Mouse (Mus musculus): ENCODE results near the gene Dapk1. TPM values are rescaled to one million over a fixed set of nuclear protein-coding genes. Genes with fewer than 3 reads are reported as not detected.

Gene Dapk1
- polyA plus RNA-seq, 1 experiment from 2014 or later: 33.2 TPM

DNA sequence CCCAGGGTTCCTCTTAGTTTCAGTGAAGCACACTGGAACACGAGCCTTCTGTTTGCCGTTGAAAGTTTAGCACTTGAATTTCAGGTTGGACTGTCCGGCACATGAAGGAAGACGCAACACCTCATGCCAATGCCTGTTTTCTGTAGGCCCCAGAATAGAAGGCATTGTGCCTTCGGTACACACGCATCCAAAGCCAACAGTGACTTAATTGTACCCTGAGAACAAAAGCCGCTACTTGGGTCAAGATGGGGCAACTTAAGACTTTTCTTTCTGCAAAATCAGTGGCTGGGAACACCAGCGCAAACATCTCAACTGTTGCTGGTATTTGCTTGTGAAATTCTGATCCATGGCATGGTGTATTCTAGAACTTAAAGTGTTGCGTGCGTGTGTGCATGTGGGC is 63.1 kb downstream of the Dapk1 start:
- no peak for ATAC-seq
- WGBS: 82% methylated on average over 10 of the region's 10 CpGs
- H3K9ac ChIP-seq (ENCODE audit: low read depth, low read length): no peak overlapping the region

DNA sequence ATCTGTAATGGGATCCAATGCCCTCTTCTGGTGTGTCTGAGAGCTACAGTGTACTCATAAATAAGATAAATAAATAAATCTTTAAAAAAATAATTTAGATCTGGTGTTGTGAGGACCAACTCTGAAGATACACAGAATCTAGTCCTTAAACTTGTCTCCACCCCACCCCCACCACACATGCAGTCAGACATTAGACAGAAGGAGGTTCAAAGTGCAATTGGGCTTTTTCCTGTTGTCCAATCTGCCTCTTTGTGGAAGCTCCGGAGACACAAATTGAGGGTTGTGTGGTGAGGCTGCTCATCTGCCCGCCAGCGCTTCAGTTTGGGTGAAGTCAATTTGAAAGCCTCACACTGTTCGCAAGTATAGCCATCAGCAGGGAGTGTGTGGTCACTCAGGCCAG is 63.7 kb downstream of the Dapk1 start:
- no peaks in the 10 kb centered on the region for H3K27me3 ChIP-seq (replicated peaks; ENCODE audit: control insufficient read depth, insufficient read depth, low read length)
- no peak overlapping the region for H3K9ac ChIP-seq (ENCODE audit: low read depth, low read length)
- no peaks in the 10 kb centered on the region for H3K9me3 ChIP-seq (ENCODE audit: control insufficient read depth, low read length)
- no peak for ATAC-seq
- H3K4me3 ChIP-seq (ENCODE audit: low read length): no peak overlapping the region
- H3K36me3 ChIP-seq (ENCODE audit: control insufficient read depth, insufficient read depth, low read length): no peaks in the 10 kb centered on the region
- no peak overlapping the region for H3K27ac ChIP-seq (ENCODE audit: low read depth, low read length)
- peaks cover 7% of the 10 kb centered on the region; the same call in 1 of the 2 replicates for H3K4me1 ChIP-seq (ENCODE audit: control insufficient read depth, insufficient read depth, low read depth, low read length)
- no peak overlapping the region for H3K4me2 ChIP-seq (ENCODE audit: low read length)
- 91% methylated on average over 4 of the region's 4 CpGs for WGBS

More for the DNA sequence above, 63.1 kb downstream of the Dapk1 start:
- H3K4me1 ChIP-seq (ENCODE audit: control insufficient read depth, insufficient read depth, low read depth, low read length): peaks cover 9% of the 10 kb centered on the region; the same call in 1 of the 2 replicates
- no peaks in the 10 kb centered on the region for H3K27me3 ChIP-seq (replicated peaks; ENCODE audit: control insufficient read depth, insufficient read depth, low read length)
- no peaks in the 10 kb centered on the region for H3K9me3 ChIP-seq (ENCODE audit: control insufficient read depth, low read length)
- H3K36me3 ChIP-seq (ENCODE audit: control insufficient read depth, insufficient read depth, low read length): no peaks in the 10 kb centered on the region
- H3K4me2 ChIP-seq (ENCODE audit: low read length): no peak overlapping the region
- H3K4me3 ChIP-seq (ENCODE audit: low read length): no peak overlapping the region
- H3K27ac ChIP-seq (ENCODE audit: low read depth, low read length): no peak overlapping the region

DNA sequence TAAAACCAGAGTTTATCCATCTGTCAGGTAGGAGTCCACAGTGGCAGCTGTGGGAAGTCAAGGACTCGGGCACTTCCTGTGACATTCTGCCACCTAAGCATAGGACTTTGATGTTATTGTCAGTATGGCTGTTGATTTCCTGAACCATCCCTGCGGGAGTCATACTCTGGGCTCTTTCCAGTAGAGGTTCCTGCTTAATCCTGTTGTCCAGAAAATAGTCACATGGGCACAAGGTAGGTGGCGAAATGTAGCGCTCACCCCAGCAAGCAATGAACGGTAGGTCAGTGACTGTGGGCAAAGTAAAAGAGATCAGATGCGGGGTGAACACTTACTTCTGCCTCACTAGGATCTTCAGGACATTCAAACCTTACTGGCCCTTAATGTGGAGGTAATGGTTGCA is 66.3 kb downstream of the Dapk1 start:
- Histone ChIP-seq H3K4me3 (ENCODE audit: low read length) (no peak overlapping the region), H3K36me3 (ENCODE audit: control insufficient read depth, insufficient read depth, low read length) (no peaks in the 10 kb centered on the region), H3K4me1 (ENCODE audit: control insufficient read depth, insufficient read depth, low read depth, low read length) (0 out of 2 replicates have a peak, but pooled peaks cover 4% of the 10 kb centered on the region), H3K27me3 (replicated peaks; ENCODE audit: control insufficient read depth, insufficient read depth, low read length) (no peaks in the 10 kb centered on the region), H3K9ac (ENCODE audit: low read depth, low read length) (no peak overlapping the region), H3K9me3 (ENCODE audit: control insufficient read depth, low read length) (no peaks in the 10 kb centered on the region), H3K4me2 (ENCODE audit: low read length) (no peak overlapping the region), H3K27ac (ENCODE audit: low read depth, low read length) (no peak overlapping the region)
- no peak for ATAC-seq
- 84% methylated on average over 6 of the region's 6 CpGs for WGBS

DNA sequence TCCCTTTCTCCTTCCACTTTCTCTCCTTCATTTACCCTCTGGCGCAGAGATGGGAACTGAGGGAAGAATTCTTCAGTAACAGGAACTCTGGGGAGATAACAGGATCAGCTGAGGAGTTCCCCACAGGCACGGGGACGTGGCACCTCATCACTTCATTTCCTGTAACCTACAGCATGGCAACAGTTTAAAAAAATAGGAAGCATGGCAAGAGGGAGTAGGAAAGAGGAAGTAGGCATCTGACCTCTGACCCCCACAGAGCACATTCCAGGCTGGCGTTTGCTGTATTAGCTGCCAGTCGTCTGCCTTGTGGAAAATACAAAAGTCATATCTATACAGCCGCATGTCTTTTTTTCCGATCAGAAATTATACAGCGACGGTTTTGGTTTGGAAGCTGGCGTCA is 68.9 kb downstream of the Dapk1 start:
- Histone ChIP-seq H3K4me1 (ENCODE audit: control insufficient read depth, insufficient read depth, low read depth, low read length) (peaks cover 7% of the 10 kb centered on the region; the same call in 1 of the 2 replicates), H3K9ac (ENCODE audit: low read depth, low read length) (no peak overlapping the region), H3K36me3 (ENCODE audit: control insufficient read depth, insufficient read depth, low read length) (no peaks in the 10 kb centered on the region), H3K4me2 (ENCODE audit: low read length) (no peak overlapping the region), H3K4me3 (ENCODE audit: low read length) (no peak overlapping the region), H3K9me3 (ENCODE audit: control insufficient read depth, low read length) (no peaks in the 10 kb centered on the region), H3K27me3 (replicated peaks; ENCODE audit: control insufficient read depth, insufficient read depth, low read length) (no peaks in the 10 kb centered on the region), H3K27ac (ENCODE audit: low read depth, low read length) (no peak overlapping the region)
- ATAC-seq: no peak
- WGBS: 69% methylated on average over 10 of the region's 10 CpGs

DNA sequence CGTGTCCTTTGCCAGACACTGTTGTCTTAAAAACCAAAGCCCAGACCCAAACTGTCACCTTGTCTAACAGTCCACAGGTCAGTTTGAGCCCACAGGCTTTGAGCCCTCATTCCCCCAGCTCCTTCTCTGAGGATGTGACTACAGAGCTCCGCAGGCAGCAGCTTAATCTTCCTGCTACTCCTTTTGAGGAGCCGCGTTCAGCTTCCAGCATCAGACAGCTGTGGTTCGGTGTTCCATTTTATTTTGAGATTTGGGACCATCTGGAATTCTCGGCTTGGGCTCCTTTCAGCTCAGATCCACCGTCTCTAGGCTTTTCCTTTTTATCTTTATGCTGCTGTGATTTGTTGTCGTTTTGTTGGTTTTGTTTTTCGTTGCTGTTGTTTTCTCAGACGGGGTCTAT is 69.5 kb downstream of the Dapk1 start:
- 68% methylated on average over 10 of the region's 10 CpGs for WGBS

DNA sequence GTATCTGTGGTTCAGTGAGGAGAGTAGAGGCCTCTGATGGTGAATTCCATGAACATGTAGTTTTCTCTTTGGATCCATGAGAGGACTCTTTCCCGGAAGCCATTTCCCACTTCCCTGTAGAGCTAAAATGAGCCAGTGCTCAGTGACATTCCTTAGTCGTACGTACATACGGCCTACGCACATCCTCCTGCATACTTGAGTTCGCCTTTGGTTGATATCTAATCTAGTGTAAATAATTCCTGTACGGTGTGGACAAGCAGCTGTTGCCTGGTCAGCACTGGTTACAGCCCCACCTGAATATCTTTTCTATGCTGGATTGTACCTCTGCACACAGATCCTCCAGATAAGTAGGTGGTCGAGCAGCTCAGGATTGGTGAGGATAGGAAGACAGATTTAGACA is 70.5 kb downstream of the Dapk1 start:
- Histone ChIP-seq H3K9me3 (ENCODE audit: control insufficient read depth, low read length) (no peaks in the 10 kb centered on the region), H3K27ac (ENCODE audit: low read depth, low read length) (no peak overlapping the region), H3K4me1 (ENCODE audit: control insufficient read depth, insufficient read depth, low read depth, low read length) (peaks cover 7% of the 10 kb centered on the region; the same call in 1 of the 2 replicates), H3K36me3 (ENCODE audit: control insufficient read depth, insufficient read depth, low read length) (no peaks in the 10 kb centered on the region), H3K9ac (ENCODE audit: low read depth, low read length) (no peak overlapping the region), H3K27me3 (replicated peaks; ENCODE audit: control insufficient read depth, insufficient read depth, low read length) (no peaks in the 10 kb centered on the region), H3K4me3 (ENCODE audit: low read length) (no peak overlapping the region), H3K4me2 (ENCODE audit: low read length) (no peak overlapping the region)
- WGBS: 88% methylated on average over 8 of the region's 8 CpGs
- ATAC-seq: no peak

More for the DNA sequence above, 69.5 kb downstream of the Dapk1 start:
- H3K4me2 ChIP-seq (ENCODE audit: low read length): no peak overlapping the region
- H3K9ac ChIP-seq (ENCODE audit: low read depth, low read length): no peak overlapping the region
- no peaks in the 10 kb centered on the region for H3K27me3 ChIP-seq (replicated peaks; ENCODE audit: control insufficient read depth, insufficient read depth, low read length)
- H3K9me3 ChIP-seq (ENCODE audit: control insufficient read depth, low read length): no peaks in the 10 kb centered on the region
- no peak overlapping the region for H3K4me3 ChIP-seq (ENCODE audit: low read length)
- H3K36me3 ChIP-seq (ENCODE audit: control insufficient read depth, insufficient read depth, low read length): no peaks in the 10 kb centered on the region
- no peak for ATAC-seq
- H3K4me1 ChIP-seq (ENCODE audit: control insufficient read depth, insufficient read depth, low read depth, low read length): peaks cover 7% of the 10 kb centered on the region; the same call in 1 of the 2 replicates
- H3K27ac ChIP-seq (ENCODE audit: low read depth, low read length): no peak overlapping the region

DNA sequence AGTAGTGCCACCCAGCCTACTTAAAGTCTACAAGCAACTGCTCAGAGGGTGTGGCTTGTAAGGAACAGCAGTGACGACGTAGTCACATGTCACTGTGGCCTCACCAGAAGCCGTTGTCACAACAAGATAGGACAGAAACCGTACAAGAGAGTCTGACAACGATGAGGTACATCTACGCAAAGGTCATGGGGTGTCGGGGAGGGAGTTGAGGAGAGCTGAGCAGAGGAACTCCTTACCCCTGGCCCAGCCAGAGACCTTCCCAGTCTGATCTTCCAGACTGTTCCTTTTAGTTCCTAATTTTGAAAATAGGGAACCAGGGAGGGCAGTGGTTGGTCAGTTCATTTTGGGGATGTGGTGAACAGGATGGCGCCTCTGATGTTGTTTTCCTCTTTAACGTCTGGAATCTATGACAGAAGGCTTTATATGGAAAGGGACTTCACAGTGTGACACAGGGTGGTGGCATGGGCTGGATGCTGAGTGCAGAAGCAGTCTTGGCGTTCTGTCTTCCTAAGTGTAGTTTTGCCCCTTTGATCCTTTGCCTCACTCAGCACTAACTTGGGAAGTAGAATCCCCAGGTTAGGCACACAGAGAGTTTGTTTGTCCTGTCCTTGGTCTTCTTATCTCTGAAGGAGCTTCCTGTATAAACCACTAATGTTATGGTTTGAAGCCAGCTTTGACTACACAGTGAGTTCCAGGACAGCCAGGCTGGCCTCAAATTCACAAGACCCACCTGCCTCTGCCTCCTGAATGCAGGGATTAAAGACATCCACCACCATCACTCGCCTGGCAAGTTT is 71.3 kb downstream of the Dapk1 start:
- H3K9ac ChIP-seq (ENCODE audit: low read depth, low read length): no peak overlapping the region
- H3K4me1 ChIP-seq (ENCODE audit: control insufficient read depth, insufficient read depth, low read depth, low read length): peaks cover 7% of the 10 kb centered on the region; the same call in 1 of the 2 replicates
- no peak for ATAC-seq
- no peak overlapping the region for H3K4me2 ChIP-seq (ENCODE audit: low read length)
- no peak overlapping the region for H3K4me3 ChIP-seq (ENCODE audit: low read length)
- no peaks in the 10 kb centered on the region for H3K9me3 ChIP-seq (ENCODE audit: control insufficient read depth, low read length)
- 93% methylated on average over 11 of the region's 11 CpGs for WGBS
- no peaks in the 10 kb centered on the region for H3K36me3 ChIP-seq (ENCODE audit: control insufficient read depth, insufficient read depth, low read length)
- H3K27me3 ChIP-seq (replicated peaks; ENCODE audit: control insufficient read depth, insufficient read depth, low read length): no peaks in the 10 kb centered on the region
- H3K27ac ChIP-seq (ENCODE audit: low read depth, low read length): no peak overlapping the region

DNA sequence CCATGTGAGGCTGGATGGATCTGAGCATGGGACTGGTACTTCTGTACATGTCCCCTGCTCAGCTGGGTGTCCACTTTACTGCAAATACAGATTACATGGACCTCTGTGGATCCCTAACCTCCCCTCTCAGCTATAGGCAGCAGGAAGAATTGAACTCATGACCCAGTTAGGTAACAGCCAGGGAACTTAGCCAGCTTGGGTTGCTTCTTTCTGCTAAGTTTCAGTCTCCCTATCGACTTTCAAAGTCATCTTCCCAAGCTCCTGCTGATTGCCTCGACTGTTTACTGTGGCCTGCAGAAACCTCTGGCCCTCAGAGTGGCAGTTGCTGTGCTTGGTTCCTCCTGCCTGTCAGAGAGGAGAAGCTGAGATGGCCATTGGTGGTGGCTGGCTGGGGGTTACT is 72.6 kb downstream of the Dapk1 start:
- Histone ChIP-seq H3K9me3 (ENCODE audit: control insufficient read depth, low read length) (no peaks in the 10 kb centered on the region), H3K4me1 (ENCODE audit: control insufficient read depth, insufficient read depth, low read depth, low read length) (peaks cover 7% of the 10 kb centered on the region; the same call in 1 of the 2 replicates), H3K4me2 (ENCODE audit: low read length) (no peak overlapping the region), H3K27ac (ENCODE audit: low read depth, low read length) (no peak overlapping the region), H3K27me3 (replicated peaks; ENCODE audit: control insufficient read depth, insufficient read depth, low read length) (no peaks in the 10 kb centered on the region), H3K9ac (ENCODE audit: low read depth, low read length) (no peak overlapping the region), H3K4me3 (ENCODE audit: low read length) (no peak overlapping the region), H3K36me3 (ENCODE audit: control insufficient read depth, insufficient read depth, low read length) (no peaks in the 10 kb centered on the region)
- WGBS: 46% methylated on average over 2 of the region's 2 CpGs
- ATAC-seq: no peak

DNA sequence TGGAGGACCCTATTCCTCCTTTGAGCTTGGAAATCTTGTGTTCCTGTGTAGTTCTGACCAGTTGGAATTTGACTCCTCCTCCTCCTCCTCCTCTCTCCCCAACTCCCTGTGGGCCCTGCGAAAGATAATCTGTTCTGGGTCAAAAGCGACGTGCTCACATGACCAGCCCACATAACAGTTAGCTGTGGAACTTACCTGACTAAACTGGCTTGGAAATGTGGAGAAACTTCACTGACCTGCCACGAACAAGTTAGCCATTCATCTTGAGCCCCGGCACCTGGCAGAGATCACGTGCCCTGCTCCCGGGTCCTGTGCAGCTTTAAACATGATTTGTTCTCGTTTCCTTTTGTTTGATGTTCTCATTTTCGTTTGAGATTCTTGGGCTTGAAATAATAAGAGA is 73.2 kb downstream of the Dapk1 start:
- no peaks in the 10 kb centered on the region for H3K27me3 ChIP-seq (replicated peaks; ENCODE audit: control insufficient read depth, insufficient read depth, low read length)
- H3K9me3 ChIP-seq (ENCODE audit: control insufficient read depth, low read length): no peaks in the 10 kb centered on the region
- H3K36me3 ChIP-seq (ENCODE audit: control insufficient read depth, insufficient read depth, low read length): no peaks in the 10 kb centered on the region
- H3K9ac ChIP-seq (ENCODE audit: low read depth, low read length): no peak overlapping the region
- no peak overlapping the region for H3K4me3 ChIP-seq (ENCODE audit: low read length)
- no peak overlapping the region for H3K27ac ChIP-seq (ENCODE audit: low read depth, low read length)
- no peak for ATAC-seq
- H3K4me1 ChIP-seq (ENCODE audit: control insufficient read depth, insufficient read depth, low read depth, low read length): peaks cover 7% of the 10 kb centered on the region; the same call in 1 of the 2 replicates
- no peak overlapping the region for H3K4me2 ChIP-seq (ENCODE audit: low read length)
- 46% methylated on average over 9 of the region's 9 CpGs for whole genome bisulfite sequencing
